Mouse (Mus musculus) right cerebral cortex, adult 18-20 months (tissue): ENCODE measurements at regions not wholly inside any gene's neighbourhood (a gene's known extent, or its start where the extent isn't known, plus 50 kb on each side); places are given as distances from the start of the nearest gene placed in this dataset.
A peak's percentile ranks its signal among the peaks of the same experiment; 100 is the strongest.

Experiments used
- DNase-seq: peaks from one replicate; pipeline ENCODE4 v3.0.0; 2022; ENCODE audit warnings: mixed read lengths

DNA sequence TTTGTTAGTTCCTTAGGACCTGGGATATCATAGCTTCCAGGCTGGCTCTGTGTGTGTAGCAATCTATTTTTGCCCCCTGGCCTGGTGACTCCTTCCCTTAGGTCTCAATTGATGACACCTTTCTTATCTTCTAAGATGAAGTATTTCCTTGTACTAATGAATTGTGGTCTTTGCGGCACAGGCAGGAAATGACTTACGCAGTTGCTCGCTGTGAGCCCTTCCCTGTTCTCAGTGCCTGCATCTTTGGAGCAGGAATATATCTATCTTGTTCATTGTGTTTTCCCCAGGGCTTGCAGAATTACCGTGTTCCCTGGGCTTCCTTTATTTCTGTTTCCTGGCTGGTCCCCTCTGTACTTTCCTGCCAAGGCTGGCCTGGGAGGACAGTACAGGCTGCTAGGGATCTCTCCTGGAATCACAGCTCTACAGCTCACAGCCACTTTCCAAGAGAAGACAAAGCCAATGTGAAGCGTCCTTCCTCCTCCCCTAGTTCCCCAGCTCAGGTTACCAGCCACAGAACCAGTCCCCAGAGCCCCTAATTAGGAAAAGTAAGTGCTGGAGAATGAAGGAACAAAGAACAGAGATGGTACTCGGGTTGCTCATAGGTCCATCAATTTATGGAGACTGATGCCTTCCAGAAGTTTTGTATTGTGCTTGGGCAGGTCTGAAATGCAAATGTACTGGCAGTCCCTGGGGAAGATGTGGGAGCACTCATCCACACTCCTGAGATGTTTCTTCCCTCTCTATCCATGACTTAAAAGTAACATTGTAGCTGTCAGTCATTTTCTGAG is 119.2 kb upstream of the Eef2kmt start:
- no peak for DNase-seq

- DNase-seq: no peak
Observed at GRCm38 (mm10) chr16:5371175-5371893, 115.6 kb upstream of the Eef2kmt start.

GRCm38 (mm10) chr16:5370496-5370895 is 114.7 kb upstream of the Eef2kmt start:
- no peak for DNase-seq

DNA sequence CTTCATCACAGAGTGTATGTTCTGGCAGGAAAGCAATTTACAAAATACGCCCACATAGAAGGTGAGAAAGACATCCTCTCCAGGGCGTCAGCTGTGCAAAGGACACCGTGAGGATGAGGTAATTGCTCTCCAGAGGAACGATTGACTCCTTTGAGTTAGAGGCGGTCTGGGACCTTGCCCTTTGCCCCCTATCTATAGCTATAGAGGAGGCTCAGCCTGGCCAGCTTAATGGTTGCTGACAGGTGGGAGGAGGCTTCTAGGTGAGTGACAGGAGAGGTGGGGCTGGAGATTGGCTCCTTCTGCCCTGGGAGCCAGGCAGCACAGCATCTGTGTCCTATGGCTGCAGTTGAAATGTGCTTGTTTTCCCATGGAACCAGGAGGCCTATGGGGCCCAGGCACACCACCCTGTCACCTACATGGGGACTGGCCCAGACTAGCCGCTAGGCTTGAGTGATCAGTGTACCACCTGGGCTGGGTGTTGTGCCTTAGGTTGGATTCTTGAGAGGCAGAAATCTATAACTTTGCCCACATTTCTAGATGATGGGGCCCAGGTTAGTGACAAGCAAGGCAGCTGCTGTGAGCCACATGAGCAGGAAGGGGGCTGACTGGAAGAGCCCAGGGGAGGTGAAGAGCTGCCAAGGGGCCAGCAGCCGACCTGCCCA is 113.2 kb upstream of the Eef2kmt start:
- DNase-seq: no peak

DNA sequence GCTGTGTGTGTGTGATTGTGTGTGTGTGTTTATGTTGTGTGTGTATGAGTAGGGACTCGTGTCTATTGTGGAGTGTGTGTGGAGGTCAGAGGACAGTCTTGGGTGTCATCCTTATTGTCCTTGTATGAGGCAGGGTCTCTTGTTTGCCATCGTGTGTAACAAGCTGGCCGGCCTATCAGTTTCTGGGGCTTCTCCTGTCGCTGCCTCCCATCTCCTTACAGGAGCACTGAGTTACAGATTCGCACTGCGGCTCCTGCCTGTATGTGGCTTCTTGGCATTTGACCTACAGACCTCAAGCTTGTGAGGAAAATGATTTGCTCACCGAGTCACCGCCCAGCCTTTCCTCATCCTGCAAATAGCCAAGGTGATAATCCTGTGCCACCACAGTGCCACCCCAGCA is 112.6 kb upstream of the Eef2kmt start:
- no peak for DNase-seq

DNA sequence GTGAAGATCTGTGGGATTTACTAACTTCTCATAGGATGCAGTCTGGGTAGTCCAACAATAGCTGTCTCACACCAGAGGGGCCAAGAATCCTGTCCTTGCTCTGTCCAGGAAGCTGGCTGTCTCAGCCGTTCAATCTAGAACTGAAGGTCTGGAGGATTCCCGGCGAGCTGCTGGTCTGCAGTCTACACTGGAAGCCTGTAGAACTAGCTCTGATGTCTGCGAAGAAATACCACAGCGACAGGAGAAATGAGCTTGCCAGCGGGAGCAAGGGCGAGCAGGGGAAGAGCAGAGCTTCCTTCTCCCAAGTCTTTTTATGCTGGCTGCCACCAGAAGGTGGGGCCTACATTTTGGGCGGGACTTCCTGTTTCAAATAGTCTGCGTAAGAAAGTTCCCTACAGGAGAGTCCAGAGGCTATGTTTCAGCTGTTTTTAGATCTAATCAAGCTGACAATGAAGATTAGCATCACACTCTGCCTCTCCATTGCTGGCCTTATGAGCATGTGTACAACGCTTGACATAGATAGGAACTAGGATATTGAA is 111.9 kb upstream of the Eef2kmt start:
- no peak for DNase-seq

GRCm38 (mm10) chr16:5366021-5366420 is 110.2 kb upstream of the Eef2kmt start:
- DNase-seq: no peak

DNA sequence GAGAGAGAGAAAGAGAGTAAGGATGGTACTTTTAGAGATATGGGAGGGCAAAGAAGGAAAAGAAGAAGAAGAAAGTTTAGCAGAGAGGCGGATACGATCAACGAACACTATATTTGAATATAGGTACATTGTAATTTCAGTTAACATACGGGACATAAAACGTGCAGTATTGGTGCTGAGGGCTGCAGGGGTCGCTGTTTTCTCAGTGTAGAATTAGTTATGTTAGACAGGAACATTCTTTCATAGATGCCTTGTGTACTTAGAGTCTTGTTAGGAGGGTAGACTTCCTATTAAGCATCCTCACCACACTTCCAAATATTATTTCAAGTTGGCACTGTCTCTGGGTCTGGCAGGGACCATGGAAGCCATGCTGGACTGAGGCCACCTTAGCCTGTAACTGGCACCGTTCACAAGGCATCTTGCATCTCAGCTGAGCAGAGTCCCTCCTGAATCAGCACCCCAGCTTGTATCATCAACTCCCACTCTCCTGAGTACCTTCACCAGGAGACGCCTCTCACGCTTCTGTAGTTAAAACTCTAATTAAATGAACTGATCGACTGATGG is 107.3 kb upstream of the Eef2kmt start:
- no peak for DNase-seq

DNA sequence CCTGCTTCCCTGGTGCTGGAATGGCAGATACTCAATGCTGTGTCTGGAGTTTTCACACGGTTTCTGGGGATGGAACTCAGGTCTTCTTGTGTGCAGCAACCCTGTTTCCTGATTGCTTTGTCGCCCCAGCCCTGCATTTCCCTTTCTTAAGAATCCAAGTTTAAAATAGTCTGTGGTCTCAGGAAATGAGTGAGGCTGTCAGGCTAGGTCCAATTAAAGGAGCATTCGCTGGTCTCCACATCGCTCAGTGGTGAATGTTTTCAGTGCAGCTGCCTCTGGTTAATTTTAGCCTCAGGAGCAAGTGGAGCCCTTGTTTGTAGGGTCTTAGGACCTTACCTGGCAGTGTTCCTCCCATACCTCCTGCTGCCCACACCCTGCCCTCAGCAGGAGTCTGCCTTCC is 103.4 kb upstream of the Eef2kmt start:
- no peak for DNase-seq

DNA sequence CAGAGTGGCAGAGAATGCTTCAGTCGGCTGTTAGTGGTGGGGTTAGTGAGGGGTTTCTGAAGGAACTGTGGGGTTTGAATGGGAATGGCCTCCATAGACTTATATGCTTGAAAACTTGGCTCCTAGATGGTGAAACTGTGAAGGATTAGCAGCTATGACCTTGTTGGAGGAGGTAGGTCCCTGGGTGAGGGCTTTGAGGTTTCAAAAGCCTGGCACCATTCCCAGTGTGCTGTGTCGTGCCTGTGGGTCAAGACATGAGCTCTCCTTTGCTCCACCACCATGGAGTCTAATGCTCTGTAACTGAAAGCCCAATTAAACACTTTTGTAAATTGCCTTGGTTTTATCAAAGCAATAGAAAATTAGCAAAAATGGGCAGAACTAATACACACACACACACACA is 98.1 kb upstream of the Eef2kmt start:
- no peak for DNase-seq

GRCm38 (mm10) chr16:5351890-5352571 is 96.2 kb upstream of the Eef2kmt start:
- DNase-seq: no peak

DNA sequence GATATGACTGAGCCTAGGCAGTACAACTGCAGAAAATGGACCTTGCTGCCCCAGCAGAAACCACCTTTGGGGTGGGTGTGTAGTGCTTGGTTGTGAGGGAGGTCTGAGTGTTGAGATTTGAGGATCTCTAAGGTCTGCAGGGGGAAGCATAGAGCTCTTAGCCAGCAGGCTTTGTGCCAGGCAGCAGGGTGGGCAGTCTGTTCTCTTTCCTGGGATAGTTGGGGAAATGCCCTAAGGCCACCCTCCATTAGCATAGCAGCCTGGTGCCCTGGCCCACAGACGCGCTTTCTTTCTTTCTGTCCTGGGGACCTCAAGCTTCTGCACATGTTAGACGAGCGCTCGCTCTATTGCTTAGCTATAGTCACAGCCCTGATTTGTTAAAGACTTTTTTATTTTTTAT is 91.4 kb upstream of the Eef2kmt start:
- DNase-seq: no peak

DNA sequence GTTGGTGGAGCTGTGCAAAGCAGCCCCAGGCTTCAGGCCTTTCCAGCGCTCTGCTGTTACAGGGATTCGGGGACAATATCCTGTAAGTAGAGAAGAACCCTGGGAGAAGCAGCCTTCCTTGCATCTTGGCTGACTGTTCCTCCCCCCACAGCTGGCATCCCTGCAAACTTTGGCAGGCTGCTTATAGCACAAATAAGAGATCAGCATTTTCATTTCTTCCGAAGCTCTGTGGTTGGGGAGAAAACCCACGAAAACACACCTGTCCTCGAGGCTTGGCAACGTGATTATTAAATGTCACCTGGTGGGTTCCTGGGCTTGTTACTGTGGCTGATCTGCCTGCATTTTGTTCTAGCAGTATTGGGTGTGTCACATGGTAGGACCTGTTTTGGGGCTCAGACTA is 86.5 kb upstream of the Eef2kmt start:
- DNase-seq: no peak

DNA sequence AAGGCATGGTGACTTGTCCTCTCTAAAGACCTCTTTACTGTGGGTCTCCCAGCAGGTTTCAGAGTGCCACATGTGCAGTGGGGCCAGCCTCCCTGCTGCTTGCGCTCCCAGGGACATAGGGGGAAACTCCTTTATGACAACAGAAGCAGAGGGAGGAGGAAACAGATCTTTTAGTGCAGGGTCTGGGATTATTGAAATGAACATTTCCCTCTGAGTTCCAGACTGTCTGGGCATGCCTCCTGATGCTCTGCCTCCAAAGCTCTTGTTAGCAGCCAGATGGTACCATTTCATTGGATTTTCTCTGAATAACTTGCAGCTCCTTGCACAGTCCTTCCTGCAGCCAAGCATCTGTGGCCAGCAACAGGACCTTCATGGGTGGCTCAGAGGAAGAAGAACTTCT is 60.5 kb upstream of the Eef2kmt start:
- no peak for DNase-seq

- no peak for DNase-seq
Observed at GRCm38 (mm10) chr16:5313261-5313660, 57.5 kb upstream of the Eef2kmt start.

- DNase-seq: no peak
Observed at GRCm38 (mm10) chr16:5311456-5311855, 55.7 kb upstream of the Eef2kmt start.

GRCm38 (mm10) chr16:5310736-5311135 is 55.0 kb upstream of the Eef2kmt start:
- no peak for DNase-seq

- no peak for DNase-seq
Observed at GRCm38 (mm10) chr16:5307761-5308160, 52.0 kb upstream of the Eef2kmt start.

DNA sequence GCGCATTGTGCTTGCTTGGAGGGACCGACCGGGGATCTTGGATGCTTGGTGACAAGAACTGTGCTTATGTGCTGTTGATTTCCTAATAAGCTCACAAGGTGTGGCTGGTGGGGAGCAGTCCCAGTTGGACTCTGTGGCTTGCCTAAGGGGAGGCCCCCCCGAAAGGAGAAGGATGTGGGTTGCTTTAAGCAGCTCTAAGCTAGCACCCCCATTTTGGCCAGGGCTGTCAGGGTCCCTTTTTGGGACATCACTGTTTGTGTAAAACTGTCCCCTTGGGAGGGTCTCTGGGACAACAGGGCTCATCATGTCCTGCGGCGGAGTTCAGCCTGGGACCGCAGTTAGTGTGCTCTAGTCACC is 51.4 kb upstream of the Eef2kmt start:
- no peak for DNase-seq

DNA sequence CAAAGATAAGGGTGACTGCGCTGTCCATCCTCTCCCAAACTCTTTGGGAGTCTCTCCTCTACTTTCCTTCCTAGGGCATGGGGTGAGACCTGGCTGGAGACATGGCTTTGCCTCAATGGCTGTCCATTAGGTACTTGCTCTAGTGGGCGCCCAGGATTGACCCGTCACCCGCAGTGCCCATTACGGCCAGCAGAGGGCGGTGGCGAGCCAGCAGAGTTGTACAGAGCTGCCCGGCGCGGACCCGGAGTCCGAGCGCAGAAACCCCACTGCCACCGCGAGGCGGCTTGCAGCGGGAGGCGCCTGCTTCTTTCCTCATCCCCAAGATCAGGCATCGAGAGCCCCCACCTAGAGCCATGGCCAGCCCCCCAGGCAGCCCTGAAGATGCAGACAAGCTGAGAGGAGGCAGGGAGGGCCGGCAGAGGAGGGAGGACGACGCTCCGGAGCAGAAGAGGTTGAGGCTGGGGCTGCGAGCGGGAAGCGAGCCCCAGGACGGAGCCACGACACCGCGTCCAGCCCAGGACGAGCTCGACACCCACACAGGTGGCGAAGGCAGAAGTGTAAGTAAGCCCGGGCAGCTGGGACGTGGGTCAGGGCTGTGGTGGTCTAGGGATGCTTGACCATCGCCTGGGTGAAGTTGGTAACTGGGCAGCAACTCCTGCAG is 50.9 kb upstream of the Eef2kmt start:
- DNase-seq: peak; percentile 82
